Mouse (Mus musculus): ENCODE data around the gene Asl. TPM values are rescaled to one million over a fixed set of nuclear protein-coding genes. Genes with fewer than 3 reads are reported as not detected.

Gene Asl
- polyA plus RNA-seq, 1 experiment from 2014 or later = 30.4 TPM

DNA sequence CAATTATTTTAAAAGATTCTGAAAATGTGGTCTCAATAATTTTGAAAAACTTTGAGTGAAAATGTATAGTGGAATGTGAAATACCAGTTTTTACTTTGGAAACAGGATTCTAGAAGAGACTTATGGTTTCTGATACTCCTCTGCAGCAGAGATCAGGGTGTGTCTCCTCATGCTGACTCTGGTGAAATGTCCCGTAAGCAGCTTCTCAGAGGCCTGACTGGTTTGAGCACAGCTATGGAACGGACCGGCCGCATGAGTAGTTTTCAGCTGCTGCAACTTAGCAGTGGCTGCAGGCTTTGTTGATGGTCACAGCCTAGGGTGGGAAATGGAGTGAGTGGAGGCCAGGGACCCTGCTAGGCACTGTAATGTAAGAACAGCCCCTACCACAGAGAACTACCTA, 51.3 kb downstream of the Asl start:
- no peak for ATAC-seq (ENCODE audit: insufficient number of reproducible peaks, low FRiP score, low TSS enrichment, low read depth)
- Histone ChIP-seq H3K27ac (replicated peaks) (no peak overlapping the region), H3K4me2 (replicated peaks) (no peak overlapping the region), H3K4me1 (0 out of 2 replicates have a peak, but pooled peaks cover 4% of the 10 kb centered on the region), H3K9me3 (replicated peaks) (no peaks in the 10 kb centered on the region), H3K36me3 (peaks cover 4% of the 10 kb centered on the region; the same call in 1 of the 2 replicates), H3K27me3 (no peaks in the 10 kb centered on the region), H3K9ac (no peak overlapping the region), H3K4me3 (replicated peaks) (no peak overlapping the region)
- 87% methylated on average over 4 of the region's 4 CpGs for WGBS

DNA sequence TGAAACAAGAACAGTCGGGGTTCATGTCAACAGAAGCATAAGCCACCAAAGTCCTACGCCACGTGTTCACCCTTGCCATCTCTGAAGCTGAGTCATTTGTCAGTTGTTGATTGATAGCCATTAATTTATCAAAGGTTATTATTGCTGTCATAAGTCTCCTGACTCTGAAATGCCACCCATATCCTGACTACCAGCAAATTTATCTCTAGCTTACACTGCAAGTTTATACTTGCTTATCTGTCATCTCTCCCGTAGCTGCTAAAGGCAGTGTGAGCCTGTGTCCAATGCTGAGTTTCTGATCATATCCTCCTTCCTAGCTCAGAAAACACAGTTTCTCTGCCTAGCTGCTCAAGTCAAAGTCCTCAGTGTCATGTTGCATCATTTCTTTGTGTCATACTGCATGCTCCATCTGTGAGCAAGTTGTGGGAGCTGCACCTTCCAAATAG, 54.2 kb downstream of the Asl start:
- no peak for ATAC-seq (ENCODE audit: insufficient number of reproducible peaks, low FRiP score, low TSS enrichment, low read depth)
- 64% methylated on average over 4 of the region's 4 CpGs for WGBS
- Histone ChIP-seq H3K4me2 (replicated peaks) (no peak overlapping the region), H3K9ac (no peak overlapping the region), H3K4me3 (replicated peaks) (no peak overlapping the region), H3K27me3 (no peaks in the 10 kb centered on the region), H3K27ac (replicated peaks) (peak overlapping the region; percentile 17; the same call in 1 of the 2 replicates), H3K9me3 (replicated peaks) (no peaks in the 10 kb centered on the region), H3K36me3 (peaks cover 13% of the 10 kb centered on the region; the same call in 1 of the 2 replicates), H3K4me1 (0 out of 2 replicates have a peak, but pooled peaks cover 4% of the 10 kb centered on the region)

DNA sequence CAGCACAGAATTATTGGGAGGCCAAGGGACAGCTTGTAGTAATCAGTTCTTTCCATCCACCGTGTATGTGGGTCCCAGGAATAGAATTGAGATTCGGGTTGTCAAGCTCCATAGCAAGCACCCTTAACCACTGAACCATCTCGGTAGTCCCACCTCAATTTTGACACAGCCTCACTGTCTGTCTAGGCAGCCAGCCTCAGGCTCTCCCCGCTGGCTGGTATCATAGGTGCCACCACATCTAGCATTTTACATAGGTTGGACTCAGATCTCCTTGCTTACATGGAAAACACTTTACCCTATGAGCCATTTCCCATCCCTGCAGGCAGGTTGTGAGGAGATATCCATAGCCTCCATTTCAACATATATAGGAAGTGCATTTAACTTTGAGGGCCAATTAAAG, 54.7 kb downstream of the Asl start:
- Histone ChIP-seq H3K4me1 (0 out of 2 replicates have a peak, but pooled peaks cover 4% of the 10 kb centered on the region), H3K4me3 (replicated peaks) (no peak overlapping the region), H3K36me3 (peaks cover 13% of the 10 kb centered on the region; the same call in 1 of the 2 replicates), H3K27me3 (no peaks in the 10 kb centered on the region), H3K9ac (no peak overlapping the region), H3K27ac (replicated peaks) (no peak overlapping the region), H3K4me2 (replicated peaks) (no peak overlapping the region), H3K9me3 (replicated peaks) (no peaks in the 10 kb centered on the region)
- ATAC-seq (ENCODE audit: insufficient number of reproducible peaks, low FRiP score, low TSS enrichment, low read depth) = no peak
- 84% methylated on average over 4 of the region's 4 CpGs for WGBS

DNA sequence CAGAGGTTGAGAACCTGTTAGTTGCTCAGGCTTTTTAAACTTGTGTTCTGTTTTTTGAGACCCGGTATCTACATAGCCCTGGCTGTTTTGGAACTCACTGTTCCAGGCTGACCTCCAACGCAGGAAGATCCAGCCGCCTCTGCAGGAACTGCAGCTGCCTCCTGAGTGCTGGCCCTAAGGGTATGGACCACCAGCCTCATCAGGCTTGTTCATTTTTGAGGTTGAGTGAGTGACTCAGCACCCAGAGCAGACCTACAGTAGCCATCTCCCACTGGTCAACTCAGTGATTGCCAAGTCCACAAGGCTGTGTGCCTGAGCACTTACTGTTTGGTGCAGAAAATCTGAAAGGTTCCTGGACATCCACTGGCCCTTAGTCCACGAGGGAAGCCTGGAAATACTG, 57.6 kb downstream of the Asl start:
- peaks cover 13% of the 10 kb centered on the region; the same call in 1 of the 2 replicates for H3K36me3 ChIP-seq
- H3K4me2 ChIP-seq (replicated peaks) = no peak overlapping the region
- no peaks in the 10 kb centered on the region for H3K9me3 ChIP-seq (replicated peaks)
- H3K27me3 ChIP-seq = no peaks in the 10 kb centered on the region
- ATAC-seq (ENCODE audit: insufficient number of reproducible peaks, low FRiP score, low TSS enrichment, low read depth) = no peak
- H3K27ac ChIP-seq (replicated peaks) = no peak overlapping the region
- no peak overlapping the region for H3K9ac ChIP-seq
- 82% methylated on average over 4 of the region's 4 CpGs for WGBS
- no peak overlapping the region for H3K4me3 ChIP-seq (replicated peaks)
- H3K4me1 ChIP-seq = 0 out of 2 replicates have a peak, but pooled peaks cover 4% of the 10 kb centered on the region

DNA sequence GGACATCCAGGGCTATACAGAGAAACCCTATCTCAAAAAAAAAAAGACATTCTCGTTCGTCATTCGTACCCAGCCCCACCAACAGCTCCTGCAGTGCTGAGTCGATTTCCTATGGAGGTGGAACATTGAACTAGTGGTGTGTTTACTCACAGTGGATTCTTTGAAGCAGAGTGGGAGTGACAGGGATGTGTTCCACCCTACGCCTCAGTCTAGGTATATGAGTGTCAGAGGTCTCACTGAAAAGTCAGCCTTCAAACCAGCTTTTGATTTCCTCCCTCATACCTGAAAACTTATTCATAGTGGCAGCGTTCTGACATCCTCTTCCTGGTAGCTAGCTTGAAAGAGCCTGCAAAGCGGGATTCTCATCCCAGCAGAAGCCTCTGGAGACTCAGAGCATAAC, 60.6 kb downstream of the Asl start:
- WGBS = 78% methylated on average over 7 of the region's 7 CpGs
- Histone ChIP-seq H3K36me3 (peaks cover 10% of the 10 kb centered on the region; the same call in 1 of the 2 replicates), H3K27ac (replicated peaks) (no peak overlapping the region), H3K4me3 (replicated peaks) (no peak overlapping the region), H3K9ac (no peak overlapping the region), H3K4me1 (no peaks in the 10 kb centered on the region), H3K27me3 (no peaks in the 10 kb centered on the region), H3K9me3 (replicated peaks) (no peaks in the 10 kb centered on the region), H3K4me2 (replicated peaks) (no peak overlapping the region)
- no peak for ATAC-seq (ENCODE audit: insufficient number of reproducible peaks, low FRiP score, low TSS enrichment, low read depth)

DNA sequence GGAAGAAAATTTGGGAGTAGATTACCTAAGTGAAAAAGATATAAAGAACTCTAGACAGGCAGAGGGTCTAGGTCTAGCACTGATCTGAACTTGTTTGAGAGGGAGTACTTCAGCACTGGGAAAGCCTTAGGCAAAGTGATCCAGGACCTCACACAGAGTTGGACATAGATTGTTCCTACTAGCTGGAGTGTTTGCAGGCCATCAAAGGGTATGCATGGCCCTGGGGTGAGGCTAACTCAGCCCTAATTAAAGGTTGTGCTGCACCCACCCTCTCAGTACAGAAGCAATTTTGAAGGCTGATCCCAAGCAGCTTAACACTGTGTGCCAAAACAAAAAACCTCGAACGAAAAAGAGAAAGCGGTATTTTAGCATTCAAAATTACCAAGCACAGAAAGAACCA, 62.6 kb downstream of the Asl start:
- peak; percentile 54; the same call in 1 of the 2 replicates for ATAC-seq (ENCODE audit: insufficient number of reproducible peaks, low FRiP score, low TSS enrichment, low read depth)
- Histone ChIP-seq H3K27me3 (no peaks in the 10 kb centered on the region), H3K4me1 (no peaks in the 10 kb centered on the region), H3K9ac (no peak overlapping the region), H3K36me3 (peaks cover 1% of the 10 kb centered on the region; the same call in 1 of the 2 replicates), H3K4me3 (replicated peaks) (no peak overlapping the region), H3K9me3 (replicated peaks) (no peaks in the 10 kb centered on the region), H3K4me2 (replicated peaks) (no peak overlapping the region), H3K27ac (replicated peaks) (no peak overlapping the region)
- 63% methylated on average over 3 of the region's 3 CpGs for WGBS

DNA sequence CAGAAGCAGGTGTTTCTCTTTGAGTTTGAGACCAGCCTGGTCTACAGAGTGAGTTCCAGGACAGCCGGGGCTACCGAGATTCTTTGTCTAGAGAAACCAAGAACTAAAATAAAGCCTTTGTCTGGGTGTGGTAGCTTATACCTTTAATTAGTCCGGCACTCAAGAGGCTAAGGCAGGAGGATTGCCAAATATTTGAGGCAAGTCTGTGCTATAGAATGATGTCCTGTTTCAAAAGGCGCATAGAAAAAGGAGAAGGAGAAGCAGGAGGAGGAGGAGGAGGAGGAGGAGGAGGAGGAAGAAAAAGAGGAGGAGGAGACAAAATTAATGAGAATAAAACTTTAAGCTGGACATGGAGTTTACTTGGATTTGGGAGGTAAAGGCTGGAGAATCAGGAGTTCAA, 65.8 kb downstream of the Asl start:
- Histone ChIP-seq H3K9me3 (replicated peaks) (no peaks in the 10 kb centered on the region), H3K27me3 (no peaks in the 10 kb centered on the region), H3K4me3 (replicated peaks) (no peak overlapping the region), H3K27ac (replicated peaks) (no peak overlapping the region), H3K4me1 (no peaks in the 10 kb centered on the region), H3K9ac (no peak overlapping the region), H3K36me3 (peaks cover 3% of the 10 kb centered on the region; the same call in 1 of the 2 replicates), H3K4me2 (replicated peaks) (no peak overlapping the region)
- no peak for ATAC-seq (ENCODE audit: insufficient number of reproducible peaks, low FRiP score, low TSS enrichment, low read depth)
- 54% methylated on average over 4 of the region's 4 CpGs for WGBS

Other genes starting within 250 kb of the Asl start
- gene Psph, start 241.8 kb downstream of the Asl start, polyA plus RNA-seq (2015; fragmentation: Nextera tagmentation; extraction: Ambion mirVana) = 30.7 and 35.3 TPM in 2 replicates
- gene Sumf2, start 182.3 kb downstream of the Asl start, polyA plus RNA-seq (2015; fragmentation: Nextera tagmentation; extraction: Ambion mirVana) = 58.5 and 63.3 TPM in 2 replicates
- gene Chchd2, start 141.8 kb downstream of the Asl start, polyA plus RNA-seq (2015; fragmentation: Nextera tagmentation; extraction: Ambion mirVana) = 806 and 868 TPM in 2 replicates
- gene Zbed5, start 133.5 kb downstream of the Asl start, polyA plus RNA-seq (2015; fragmentation: Nextera tagmentation; extraction: Ambion mirVana) = 5.8 and 5.9 TPM in 2 replicates
- 0.37 and 0.41 TPM in 2 replicates for gene Phkg1, start 130.7 kb downstream of the Asl start, polyA plus RNA-seq (2015; fragmentation: Nextera tagmentation; extraction: Ambion mirVana)
- gene Nupr1l, start 120.7 kb downstream of the Asl start, polyA plus RNA-seq (2015; fragmentation: Nextera tagmentation; extraction: Ambion mirVana) = 3.6 and 4.7 TPM in 2 replicates
- gene Vkorc1l1, start 87.3 kb downstream of the Asl start, polyA plus RNA-seq (2015; fragmentation: Nextera tagmentation; extraction: Ambion mirVana) = 24.8 and 24.9 TPM in 2 replicates
- 46.7 and 47.7 TPM in 2 replicates for gene Gusb, start 26.2 kb downstream of the Asl start, polyA plus RNA-seq (2015; fragmentation: Nextera tagmentation; extraction: Ambion mirVana)
- 37.9 and 39.4 TPM in 2 replicates for gene Crcp, start within 50 bp of the Asl start, polyA plus RNA-seq (2015; fragmentation: Nextera tagmentation; extraction: Ambion mirVana)
- 99.2 and 111 TPM in 2 replicates for gene Tpst1, start 44.1 kb upstream of the Asl start, polyA plus RNA-seq (2015; fragmentation: Nextera tagmentation; extraction: Ambion mirVana)
- gene Kctd7, start 115.6 kb upstream of the Asl start, polyA plus RNA-seq (2015; fragmentation: Nextera tagmentation; extraction: Ambion mirVana) = 6.1 and 7.4 TPM in 2 replicates
- gene Rabgef1, start 142.6 kb upstream of the Asl start, polyA plus RNA-seq (2015; fragmentation: Nextera tagmentation; extraction: Ambion mirVana) = 30.1 and 32.6 TPM in 2 replicates
- gene Tmem248, start 187.8 kb upstream of the Asl start, polyA plus RNA-seq (2015; fragmentation: Nextera tagmentation; extraction: Ambion mirVana) = 31.5 and 35.3 TPM in 2 replicates
- gene Sbds, start 226.3 kb upstream of the Asl start, polyA plus RNA-seq (2015; fragmentation: Nextera tagmentation; extraction: Ambion mirVana) = 67.4 and 68.1 TPM in 2 replicates
- 21.7 and 25.0 TPM in 2 replicates for gene Tyw1, start 226.4 kb upstream of the Asl start, polyA plus RNA-seq (2015; fragmentation: Nextera tagmentation; extraction: Ambion mirVana)

Data from embryonic facial prominence, embryonic 15.5 days (tissue).